Mouse (Mus musculus): ENCODE data around the gene Fis1. TPM values are rescaled to one million over a fixed set of nuclear protein-coding genes. Genes with fewer than 3 reads are reported as not detected.

Gene Fis1
- total and polyA plus RNA-seq, 3 experiments: 142 to 207 (median 152) TPM

GRCm38 (mm10) chr5:136987934-136988271 is 34.8 kb downstream of the Fis1 start, which contains the start of gene Znhit1:
TSS of gene Znhit1 (minus strand) at chr5:136988021.
- peaks cover 2% of the 10 kb centered on the region; the same call in 1 of the 2 replicates for H3K79me2 ChIP-seq (replicated peaks; ENCODE audit: control insufficient read depth, extremely low read depth, insufficient read depth, poor library complexity, severe bottlenecking)
- H3K9ac ChIP-seq (ENCODE audit: insufficient read depth, low read depth): peak within 1 kb of the TSS; percentile 93
- DNase-seq (ENCODE audit: extremely low read depth): peak; percentile 10
- H3K27ac ChIP-seq (ENCODE audit: insufficient read depth, low read depth): peak within 1 kb of the TSS; percentile 20
- H3K27me3 ChIP-seq (replicated peaks): no peaks in the 10 kb centered on the region
- no peaks in the 10 kb centered on the region for H3K9me3 ChIP-seq (replicated peaks; ENCODE audit: low read length)
- TF ChIP-seq MAFK (IDR thresholded peaks at IDR 0.05; ENCODE audit: insufficient replicate concordance, low read length) (no peak), CTCF (conservative IDR thresholded peaks at IDR 0.05 in 1 of 2, IDR thresholded peaks at IDR 0.05 in 1 of 2; ENCODE audit: low read depth in 2 of 2, low read length in 2 of 2) (no peak), E2F4 (IDR thresholded peaks at IDR 0.05; ENCODE audit: insufficient replicate concordance, low read depth, low read length) (no peak), SMC3 (IDR thresholded peaks at IDR 0.05; ENCODE audit: low read depth, low read length) (no peak), JUN (IDR thresholded peaks at IDR 0.05; ENCODE audit: insufficient read depth, low read depth, low read length) (no peak)
- peak within 1 kb of the TSS; percentile 80 to 88 (median 82) for H3K4me3 ChIP-seq (replicated peaks in 1 of 3; ENCODE audit: low read depth in 2 of 3, low read length in 2 of 3, poor library complexity in 1 of 3)
- peak within 1 kb of the TSS; percentile 78 for H3K4me2 ChIP-seq (ENCODE audit: insufficient read depth, low read depth, poor library complexity, severe bottlenecking)
- dilution Hi-C loops (cut with MboI; ENCODE audit: extremely low pct_ligation_motif_present, extremely low pct_unique_long_range_greater_than_20kb, low sequenced_read_pairs) (no loop called here), in situ Hi-C loops (cut with MboI; ENCODE audit: low pct_ligation_motif_present, low pct_unique_long_range_greater_than_20kb, low sequenced_read_pairs) (no loop called here)
- H3K4me1 ChIP-seq (ENCODE audit: control insufficient read depth in 1 of 2, insufficient read depth in 2 of 2): peaks cover 5 to 19% of the 10 kb centered on the region in 2 experiments; a peak in 2 of 4 replicates
- H3K36me3 ChIP-seq (replicated peaks in 1 of 2; ENCODE audit: control insufficient read depth in 1 of 2, insufficient read depth in 1 of 2, low read length in 1 of 2): peaks cover 40 to 67% of the 10 kb centered on the region in 2 experiments

GRCm38 (mm10) chr5:136988420-136988819 is 35.3 kb downstream of the Fis1 start:
- TF ChIP-seq USF2 (conservative IDR thresholded peaks at IDR 0.05; ENCODE audit: low read depth, low read length) (no peak), EP300 (IDR thresholded peaks at IDR 0.05; ENCODE audit: low read length) (no peak), CHD1 (IDR thresholded peaks at IDR 0.05; ENCODE audit: low read depth, low read length) (no peak)
- in situ Hi-C loops (cut with MboI; ENCODE audit: low pct_ligation_motif_present, low pct_unique_long_range_greater_than_20kb, low sequenced_read_pairs) (no loop called here), dilution Hi-C loops (cut with MboI; ENCODE audit: extremely low pct_ligation_motif_present, extremely low pct_unique_long_range_greater_than_20kb, low sequenced_read_pairs) (no loop called here)
- H3K4me2 ChIP-seq (ENCODE audit: insufficient read depth, low read depth, poor library complexity, severe bottlenecking): peak overlapping the region; percentile 78; the same call in 1 of the 2 replicates
- no peak overlapping the region for H3K4me3 ChIP-seq (replicated peaks in 1 of 3; ENCODE audit: low read depth in 2 of 3, low read length in 2 of 3, poor library complexity in 1 of 3)
- H3K27me3 ChIP-seq (replicated peaks): no peaks in the 10 kb centered on the region
- H3K79me2 ChIP-seq (replicated peaks; ENCODE audit: control insufficient read depth, extremely low read depth, insufficient read depth, poor library complexity, severe bottlenecking): peaks cover 2% of the 10 kb centered on the region; the same call in 1 of the 2 replicates
- H3K36me3 ChIP-seq (replicated peaks in 1 of 2; ENCODE audit: control insufficient read depth in 1 of 2, insufficient read depth in 1 of 2, low read length in 1 of 2): peaks cover 44 to 67% of the 10 kb centered on the region in 2 experiments
- peaks cover 5 to 19% of the 10 kb centered on the region in 2 experiments; a peak in 2 of 4 replicates for H3K4me1 ChIP-seq (ENCODE audit: control insufficient read depth in 1 of 2, insufficient read depth in 2 of 2)
- H3K27ac ChIP-seq (ENCODE audit: insufficient read depth, low read depth): no peak overlapping the region
- H3K9ac ChIP-seq (ENCODE audit: insufficient read depth, low read depth): no peak overlapping the region
- DNase-seq (ENCODE audit: extremely low read depth): no peak
- H3K9me3 ChIP-seq (replicated peaks; ENCODE audit: low read length): no peaks in the 10 kb centered on the region

- peaks cover 41 to 67% of the 10 kb centered on the region in 2 experiments for H3K36me3 ChIP-seq (replicated peaks in 1 of 2; ENCODE audit: control insufficient read depth in 1 of 2, insufficient read depth in 1 of 2, low read length in 1 of 2)
- no peaks in the 10 kb centered on the region for H3K27me3 ChIP-seq (replicated peaks)
- H3K27ac ChIP-seq (ENCODE audit: insufficient read depth, low read depth): no peak overlapping the region
- H3K79me2 ChIP-seq (replicated peaks; ENCODE audit: control insufficient read depth, extremely low read depth, insufficient read depth, poor library complexity, severe bottlenecking): peaks cover 2% of the 10 kb centered on the region; the same call in 1 of the 2 replicates
- no peak for DNase-seq (ENCODE audit: extremely low read depth)
- dilution Hi-C loops (cut with MboI; ENCODE audit: extremely low pct_ligation_motif_present, extremely low pct_unique_long_range_greater_than_20kb, low sequenced_read_pairs): no loop called here
- in situ Hi-C loops (cut with MboI; ENCODE audit: low pct_ligation_motif_present, low pct_unique_long_range_greater_than_20kb, low sequenced_read_pairs): no loop called here
- no peak overlapping the region for H3K4me3 ChIP-seq (replicated peaks in 1 of 3; ENCODE audit: low read depth in 2 of 3, low read length in 2 of 3, poor library complexity in 1 of 3)
- TF ChIP-seq UBTF (IDR thresholded peaks at IDR 0.05; ENCODE audit: low read depth, low read length) (no peak), JUN (IDR thresholded peaks at IDR 0.05; ENCODE audit: insufficient read depth, low read depth, low read length) (no peak), MAX (IDR thresholded peaks at IDR 0.05; ENCODE audit: low read length) (no peak)
- H3K4me2 ChIP-seq (ENCODE audit: insufficient read depth, low read depth, poor library complexity, severe bottlenecking): no peak overlapping the region
- H3K9ac ChIP-seq (ENCODE audit: insufficient read depth, low read depth): no peak overlapping the region
- no peaks in the 10 kb centered on the region for H3K9me3 ChIP-seq (replicated peaks; ENCODE audit: low read length)
- H3K4me1 ChIP-seq (ENCODE audit: control insufficient read depth in 1 of 2, insufficient read depth in 2 of 2): peaks cover 5 to 19% of the 10 kb centered on the region in 2 experiments; a peak in 2 of 4 replicates
These were observed 36.7 kb downstream of the Fis1 start for GRCm38 (mm10) chr5:136989801-136990200.
